Mouse (Mus musculus) left cerebral cortex, postnatal 10 days (tissue): Measurements from ENCODE around the gene Nr3c2. TPM values are rescaled to one million over a fixed set of nuclear protein-coding genes. Genes with fewer than 3 reads are reported as not detected.
A peak's percentile ranks its signal among the peaks of the same experiment; 100 is the strongest.

Experiments
- DNase-seq, 2 experiments: peaks; one replicate each; pipeline ENCODE4 v3.0.0; 2021 to 2022; ENCODE audit warnings: low spot score in 2 of 2, mixed read lengths in 1 of 2; ENCODE audit errors: extremely low spot score in 1 of 2
- intact Hi-C: fragments of 180-260 bp; cut with DNase I; formaldehyde crosslinking; loops from one replicate; pipeline ENCODE4 v1.15.1; 2025
- total RNA-seq, 2 experiments: library from RNA; stranded (reverse); gene quantifications; 2 replicates each; pipeline ENCODE4 v1.2.3; 2021

The Nr3c2 gene
- total RNA-seq, 2 experiments from 2014 or later: 22.3 to 23.8 TPM

DNA sequence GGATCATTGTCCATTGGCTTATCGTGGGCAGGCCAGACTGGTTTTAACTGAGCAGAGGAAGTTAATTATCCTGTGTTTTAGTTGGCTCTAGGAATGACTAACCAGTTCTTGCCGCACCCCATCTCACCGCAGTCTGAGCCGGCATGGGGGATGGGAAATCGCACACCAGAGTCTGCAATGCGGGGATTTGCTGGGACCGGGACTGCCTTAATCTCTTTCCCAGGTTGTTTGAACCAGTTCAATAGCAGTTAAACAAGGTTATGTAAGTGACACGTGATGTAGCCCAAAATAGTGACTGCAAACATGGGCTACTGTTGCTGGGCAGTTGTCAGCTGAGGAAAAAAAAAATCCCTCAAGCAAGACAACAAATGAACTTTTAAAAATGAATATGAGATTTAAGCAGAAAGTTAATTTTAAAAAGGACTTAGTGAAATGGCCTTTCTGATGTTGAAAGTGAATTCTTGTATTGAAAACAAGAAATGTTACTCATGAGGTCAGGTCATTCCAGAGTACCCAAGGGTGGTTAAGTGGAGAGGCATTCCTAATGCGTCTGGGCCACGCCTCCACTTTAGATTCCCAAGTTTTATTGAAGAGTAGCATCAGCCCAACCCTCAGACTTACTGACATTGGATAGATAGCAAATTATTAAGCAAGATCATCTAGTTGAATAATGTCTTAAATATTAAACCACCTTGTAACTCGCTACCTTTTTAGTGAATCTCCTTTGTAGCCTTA, 233.8 kb downstream of the Nr3c2 start:
- DNase-seq: peak in 1 of 2 experiments; percentile 54
- intact Hi-C loops: no loop called here

DNA sequence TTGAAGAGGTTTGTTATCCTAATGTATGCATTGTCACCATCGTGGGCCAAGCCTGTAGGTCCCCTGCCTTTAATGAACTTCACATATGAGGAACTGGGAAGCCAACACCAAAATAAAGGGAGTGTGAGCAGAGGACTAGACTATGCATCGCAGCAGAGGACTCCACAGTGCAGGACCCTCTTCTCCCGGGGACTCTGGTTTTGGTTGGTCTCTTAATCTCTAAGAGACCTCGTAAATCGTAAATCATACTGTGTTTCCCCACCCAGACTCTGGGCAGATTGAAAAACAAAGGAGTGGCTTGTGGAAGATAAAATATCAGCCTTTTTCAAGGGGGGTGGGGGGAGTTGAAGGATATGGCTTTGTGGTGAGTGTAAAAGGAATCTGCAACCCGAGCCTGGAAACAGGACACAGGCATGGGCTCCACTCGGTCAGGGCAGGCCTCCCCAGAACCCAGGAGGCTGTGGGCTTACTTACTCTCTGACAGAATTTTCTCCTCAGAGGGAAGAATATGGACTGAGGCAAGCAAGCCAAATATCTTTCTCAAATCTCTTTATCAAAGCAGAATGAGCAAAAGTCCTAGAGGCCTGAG, 234.6 kb downstream of the Nr3c2 start:
- intact Hi-C loops: no loop called here
- DNase-seq: no peak

DNA sequence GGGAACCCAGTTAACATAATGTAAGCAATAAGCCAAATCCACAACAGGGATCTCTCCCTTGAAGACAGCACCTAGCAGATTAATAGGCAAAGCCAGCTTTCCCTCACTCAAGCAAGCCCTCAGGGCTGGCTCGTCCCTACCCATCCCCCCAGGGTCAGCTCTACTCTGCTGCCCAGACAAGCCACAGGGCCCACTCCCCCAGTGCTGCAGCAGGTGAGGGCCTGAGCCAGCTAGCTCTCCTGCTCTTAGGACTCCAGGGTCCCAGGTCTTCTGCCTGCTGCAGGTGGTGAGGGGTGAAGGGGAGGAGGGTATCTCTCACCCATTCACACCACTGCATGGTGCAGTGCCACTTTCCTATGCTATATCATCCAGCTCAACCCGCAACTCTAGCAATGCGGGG, 246.0 kb downstream of the Nr3c2 start:
- no peak for DNase-seq
- intact Hi-C loops: no loop called here

GRCm38 (mm10) chr8:77154496-77154895, 255.3 kb downstream of the Nr3c2 start:
- intact Hi-C loops: no loop called here
- no peak for DNase-seq

DNA sequence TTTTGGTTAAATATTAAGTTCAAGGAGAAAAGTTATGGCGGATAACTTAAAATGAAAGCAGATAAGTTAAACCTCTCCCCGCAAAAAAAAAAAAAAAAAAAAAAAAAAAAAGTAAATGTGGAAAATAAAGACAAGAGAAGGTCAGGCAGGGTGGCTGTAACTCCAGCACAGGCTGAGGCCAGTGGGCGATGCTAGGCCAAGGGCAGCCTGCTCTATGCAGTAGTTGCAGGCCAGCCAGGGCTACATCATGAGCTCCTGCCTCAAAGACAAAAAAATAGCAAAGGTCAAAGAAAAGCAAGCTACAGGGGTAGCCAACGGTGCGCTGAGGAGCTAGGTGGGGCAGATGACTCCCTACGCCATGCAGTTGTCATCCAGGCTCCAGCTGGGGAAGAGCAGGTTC, 270.1 kb downstream of the Nr3c2 start:
- intact Hi-C loops: no loop called here
- DNase-seq: no peak

DNA sequence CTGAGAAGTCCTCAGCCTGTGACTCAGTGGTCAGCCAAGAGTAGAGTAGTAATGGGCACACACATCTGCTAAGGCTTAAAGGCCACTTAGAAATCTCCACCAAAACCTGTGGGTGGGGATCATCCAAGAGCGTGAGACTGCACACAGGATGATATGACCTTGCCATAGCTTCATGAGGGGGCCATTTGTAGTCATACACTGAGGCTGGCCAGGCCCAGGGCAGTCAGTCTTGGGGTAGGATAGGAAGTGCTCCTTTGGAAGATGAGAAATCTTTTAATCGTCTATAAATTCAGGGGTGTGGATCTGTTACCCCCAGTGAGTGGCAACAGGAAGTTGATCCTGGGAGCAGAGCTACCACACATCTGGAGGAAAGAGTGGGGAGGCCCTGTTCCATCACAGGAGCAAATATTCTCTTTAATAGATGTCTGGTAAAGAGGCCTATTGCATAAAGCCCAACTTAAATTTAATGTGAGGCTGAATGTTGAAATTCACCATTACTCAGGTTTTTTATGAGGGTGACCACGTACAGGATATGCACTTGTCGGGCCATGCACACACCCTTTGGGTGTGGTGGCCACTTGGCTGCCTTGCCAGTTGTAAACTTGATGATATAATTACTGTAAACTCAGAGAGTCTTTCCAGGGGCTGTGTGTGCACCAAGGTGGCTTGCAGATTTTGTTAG, 270.7 kb downstream of the Nr3c2 start:
- no peak for DNase-seq
- intact Hi-C loops: no loop called here

DNA sequence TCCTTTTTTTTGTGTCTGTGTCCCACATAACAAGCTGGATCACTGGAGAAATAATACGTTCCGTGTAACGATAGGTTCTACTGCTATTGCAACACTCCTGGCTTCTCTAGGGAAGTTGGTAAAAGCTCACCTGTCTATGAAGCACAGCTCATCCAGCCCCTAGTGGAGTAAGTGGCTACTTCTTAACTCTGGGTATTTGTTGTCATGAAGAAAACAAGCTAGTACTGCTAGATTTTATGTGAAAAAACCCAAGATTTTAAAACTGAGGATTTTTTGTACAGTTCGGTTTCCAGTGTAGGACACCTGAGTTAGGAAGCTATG, 271.2 kb downstream of the Nr3c2 start:
- intact Hi-C loops: no loop called here
- no peak for DNase-seq

DNA sequence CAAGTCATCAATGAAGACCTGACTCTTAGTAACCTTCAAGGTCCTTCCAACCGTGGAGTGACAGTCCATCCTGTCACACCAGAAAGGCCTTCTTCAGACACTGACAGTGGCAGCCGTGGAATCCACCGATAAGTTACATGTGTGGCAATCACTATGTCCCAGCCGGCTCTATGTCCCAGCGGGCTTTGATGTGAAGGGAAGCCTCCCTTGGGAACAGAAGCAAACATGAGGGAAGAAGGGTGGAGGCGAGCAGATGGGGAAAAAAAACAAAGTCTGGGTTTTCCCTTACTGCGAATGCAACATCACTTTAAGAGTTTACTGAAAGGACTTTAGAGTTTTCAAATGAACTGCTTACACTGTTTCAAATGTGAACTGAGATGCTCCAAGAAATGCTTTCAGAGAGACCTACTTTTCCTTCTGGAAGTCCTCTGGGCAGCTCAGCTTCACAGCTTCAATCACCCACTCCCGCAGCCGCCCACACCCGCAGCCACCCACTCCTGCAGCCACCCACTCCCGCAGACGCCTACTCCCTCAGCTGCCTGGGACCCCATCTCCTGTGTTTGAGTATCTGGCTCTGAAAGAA, 273.9 kb downstream of the Nr3c2 start:
- peak in 1 of 2 experiments; percentile 38 for DNase-seq
- intact Hi-C loops: no loop called here

DNA sequence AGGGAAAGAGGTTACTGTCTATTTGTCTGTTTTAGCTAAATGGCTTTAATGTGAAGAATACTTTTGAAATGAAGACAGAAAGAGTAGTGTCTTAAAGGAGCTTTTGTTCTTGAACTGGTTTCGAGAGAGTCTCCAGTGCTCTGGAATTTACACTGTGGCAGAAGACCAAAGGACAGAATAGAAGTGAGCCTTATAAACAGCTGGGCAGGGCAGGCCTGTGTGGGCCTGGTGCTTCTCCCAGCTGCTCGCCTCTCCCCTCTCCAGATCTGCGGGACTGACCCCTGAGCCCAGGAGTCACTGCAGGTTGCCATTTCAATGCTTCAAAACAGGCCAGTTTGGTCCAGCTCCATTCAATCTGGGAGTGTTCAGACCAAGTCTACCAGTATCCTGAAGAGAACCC, 274.5 kb downstream of the Nr3c2 start:
- intact Hi-C loops: no loop called here
- no peak for DNase-seq

- intact Hi-C loops: no loop called here
- DNase-seq: no peak
These were observed 276.2 kb downstream of the Nr3c2 start for GRCm38 (mm10) chr8:77175471-77175870.

GRCm38 (mm10) chr8:77176343-77176742, 277.1 kb downstream of the Nr3c2 start:
- intact Hi-C loops: no loop called here
- no peak for DNase-seq

DNA sequence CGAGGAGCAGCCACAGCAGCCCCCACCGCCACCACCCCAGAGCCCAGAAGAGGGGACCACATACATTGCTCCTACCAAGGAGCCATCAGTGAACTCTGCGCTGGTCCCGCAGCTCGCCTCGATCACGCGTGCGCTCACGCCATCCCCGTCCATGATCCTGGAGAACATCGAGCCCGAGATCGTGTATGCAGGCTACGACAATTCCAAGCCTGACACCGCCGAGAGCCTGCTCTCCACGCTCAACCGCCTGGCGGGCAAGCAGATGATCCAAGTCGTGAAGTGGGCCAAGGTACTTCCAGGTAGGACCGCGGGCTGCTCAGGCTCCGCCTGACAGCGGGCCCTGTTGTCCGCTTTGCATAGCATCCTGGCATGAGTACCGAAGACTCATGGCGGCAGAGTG, 286.6 kb downstream of the Nr3c2 start:
- no peak for DNase-seq
- intact Hi-C loops: no loop called here

GRCm38 (mm10) chr8:77186914-77187536, 287.8 kb downstream of the Nr3c2 start:
- no peak for DNase-seq
- intact Hi-C loops: no loop called here

GRCm38 (mm10) chr8:77187748-77188147, 288.5 kb downstream of the Nr3c2 start:
- no peak for DNase-seq
- intact Hi-C loops: no loop called here

GRCm38 (mm10) chr8:77188298-77188697, 289.1 kb downstream of the Nr3c2 start:
- DNase-seq: no peak
- intact Hi-C loops: no loop called here

DNA sequence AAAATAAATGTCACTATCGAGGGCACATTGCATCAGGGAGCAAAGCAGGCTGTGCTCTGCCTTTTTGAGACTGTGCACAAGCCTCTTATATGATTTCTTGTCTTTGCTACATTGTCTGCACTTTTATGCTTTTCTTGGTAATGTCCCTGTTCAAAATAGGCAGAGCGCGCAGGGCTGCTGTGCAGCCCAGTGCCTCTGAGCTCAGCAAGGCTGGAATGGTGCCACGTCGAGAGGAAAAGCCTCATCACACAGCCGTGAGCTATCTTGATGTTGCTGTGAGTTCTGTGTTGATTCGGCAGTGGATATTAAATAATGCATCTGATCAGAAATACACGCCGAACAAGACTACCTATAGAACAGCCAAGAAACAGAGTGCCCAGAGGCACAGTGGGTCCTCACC, 290.1 kb downstream of the Nr3c2 start:
- DNase-seq: peak in 1 of 2 experiments; percentile 36
- intact Hi-C loops: no loop called here

DNA sequence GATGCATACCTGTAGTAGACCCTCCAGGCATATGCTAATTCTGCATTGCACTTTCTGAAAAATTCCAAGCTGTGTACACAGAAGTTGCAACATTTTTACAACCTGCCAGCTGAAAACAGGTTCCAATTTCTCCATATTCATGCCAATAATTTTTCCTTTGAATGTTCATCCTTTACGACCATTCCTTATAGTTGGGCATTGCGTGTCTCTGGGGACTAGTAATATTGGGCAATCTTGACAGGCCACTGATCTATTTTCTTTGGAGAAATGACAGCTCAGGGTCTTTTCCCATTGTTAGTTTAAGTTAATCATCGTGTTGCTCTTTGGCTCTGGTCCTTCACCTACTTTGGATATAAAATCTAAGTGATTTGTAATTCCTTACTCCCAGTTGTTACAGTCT, 291.2 kb downstream of the Nr3c2 start:
- DNase-seq: no peak
- intact Hi-C loops: no loop called here

- intact Hi-C loops: no loop called here
- DNase-seq: no peak
These were observed 310.1 kb downstream of the Nr3c2 start for GRCm38 (mm10) chr8:77209297-77209696.

- DNase-seq: no peak
- intact Hi-C loops: no loop called here
These were observed 314.7 kb downstream of the Nr3c2 start for GRCm38 (mm10) chr8:77213893-77214464.
